Mouse (Mus musculus) liver, embryonic 14.5 days (tissue): ENCODE results near the gene Stat6. TPM values are rescaled to one million over a fixed set of nuclear protein-coding genes. Genes with fewer than 3 reads are reported as not detected.

Experiments
- ATAC-seq: fragments of 200-750 bp; cut with Nextera tagmentation; 2 replicates; pipeline ENCODE4 v1.8.0; 2017; ENCODE audit warnings: moderate number of reproducible peaks, mild to moderate bottlenecking, moderate library complexity; ENCODE audit not compliant: insufficient read depth
- DNase-seq, 3 experiments: peaks; one replicate each; pipeline ENCODE4 v3.0.0-alpha.2; 2012 to 2013; ENCODE audit warnings: low read depth in 3 of 3, low spot score in 3 of 3
- H3K27ac ChIP-seq: fragments of 300-500 bp; sonication (generic); 2 replicates; pipeline ENCODE4 v1.5.1; 2014; ENCODE audit warnings: moderate library complexity, mild to moderate bottlenecking, control low read depth, inconsistent platforms
- H3K27me3 ChIP-seq: fragments of 300-500 bp; sonication (generic); 2 replicates; pipeline ENCODE4 v1.6.1; 2014; ENCODE audit warnings: mild to moderate bottlenecking, low read length, moderate library complexity; ENCODE audit not compliant: control insufficient read depth, insufficient read depth
- H3K36me3 ChIP-seq: fragments of 300-500 bp; sonication (generic); replicated peaks from 2 replicates; pipeline ENCODE4 v1.6.1; 2014; ENCODE audit warnings: low read depth; ENCODE audit not compliant: control insufficient read depth, insufficient read depth
- H3K4me1 ChIP-seq, 2 experiments: fragments of 200-500 bp in 1 of 2; fragments of 300-500 bp in 1 of 2; sonication (generic) in 1 of 2; replicated peaks; 2 replicates each; pipeline ENCODE4 v1.6.1; 2012 to 2014; ENCODE audit warnings: antibody characterized with exemption in 1 of 2, inconsistent platforms in 1 of 2, low read length in 1 of 2; ENCODE audit not compliant: control insufficient read depth in 2 of 2, insufficient read depth in 2 of 2
- H3K4me2 ChIP-seq: fragments of 300-500 bp; sonication (generic); 2 replicates; pipeline ENCODE4 v1.6.1; 2014; ENCODE audit warnings: low read depth, mild to moderate bottlenecking, control low read depth, moderate library complexity
- H3K4me3 ChIP-seq, 2 experiments: fragments of 200-500 bp in 1 of 2; fragments of 300-500 bp in 1 of 2; sonication (generic) in 1 of 2; 2 replicates each; pipeline ENCODE4 v1.5.1; 2012 to 2014; ENCODE audit warnings: low read depth in 2 of 2, low read length in 2 of 2, mild to moderate bottlenecking in 2 of 2, control low read depth in 1 of 2, inconsistent platforms in 1 of 2, moderate library complexity in 1 of 2; ENCODE audit not compliant: insufficient read depth in 1 of 2
- H3K9ac ChIP-seq: fragments of 300-500 bp; sonication (generic); replicated peaks from 2 replicates; pipeline ENCODE4 v1.6.1; 2014; ENCODE audit warnings: mild to moderate bottlenecking, control low read depth, moderate library complexity
- H3K9me3 ChIP-seq: fragments of 300-500 bp; sonication (generic); 2 replicates; pipeline ENCODE4 v1.6.1; 2016; ENCODE audit warnings: low read length, mixed read lengths; ENCODE audit not compliant: control insufficient read depth
- CTCF ChIP-seq: IDR thresholded peaks from 2 replicates; pipeline ENCODE4 v1.5.1; 2016; ENCODE audit warnings: antibody characterized with exemption, low read depth, control low read depth
- EP300 ChIP-seq: IDR thresholded peaks from 2 replicates; pipeline ENCODE4 v1.6.1; 2016; ENCODE audit warnings: antibody characterized with exemption, low read depth
- WGBS: fragments of 180-500 bp; shearing (Covaris S2); extraction: QIAGEN DNeasy Blood & Tissue Kit; methylation state at CpG from one replicate; pipeline ENCODE4 v1.1.7; 2014; ENCODE audit not compliant: insufficient replicate concordance; 5-methylcytosine and 5-hydroxymethylcytosine counted together
- polyA plus RNA-seq, 2 experiments: library from polyadenylated mRNA; depleted of rRNA in 1 of 2; stranded (reverse) in 1 of 2; unstranded in 1 of 2; fragments of >200 nt; fragmentation: Nextera tagmentation in 1 of 2; extraction: Ambion mirVana in 1 of 2; gene quantifications; 2 replicates each; pipeline versions ENCODE4 v1.2.1 to v1.2.3; 2012 to 2014

The Stat6 gene
- polyA plus RNA-seq (2012; rRNA removed) = 10.9 TPM in 2 replicates
- polyA plus RNA-seq (2014; fragmentation: Nextera tagmentation; extraction: Ambion mirVana) = 10.2 and 12.4 TPM in 2 replicates

- H3K27ac ChIP-seq = peak within 1 kb of the TSS; percentile 76
- ATAC-seq (peak; percentile 76), DNase-seq (peak; percentile 63 to 73 (median 68))
- 1% methylated on average over 37 of the region's 37 CpGs for WGBS
- H3K4me1 ChIP-seq = peaks cover 10 to 13% of the 10 kb centered on the region in 2 experiments
- H3K4me2 ChIP-seq = peak within 1 kb of the TSS; percentile 97
- H3K36me3 ChIP-seq = no peaks in the 10 kb centered on the region
- H3K4me3 ChIP-seq = peak within 1 kb of the TSS; percentile 64 to 68
- H3K27me3 ChIP-seq = no peaks in the 10 kb centered on the region
- no peaks in the 10 kb centered on the region for H3K9me3 ChIP-seq
- H3K9ac ChIP-seq = peak within 1 kb of the TSS; percentile 79
- TF ChIP-seq EP300 (no peak), CTCF (no peak)
Observed at GRCm38 (mm10) chr10:127642772-127643552, at the start of gene Stat6. TSS of gene Stat6 (plus strand) at chr10:127642986.

DNA sequence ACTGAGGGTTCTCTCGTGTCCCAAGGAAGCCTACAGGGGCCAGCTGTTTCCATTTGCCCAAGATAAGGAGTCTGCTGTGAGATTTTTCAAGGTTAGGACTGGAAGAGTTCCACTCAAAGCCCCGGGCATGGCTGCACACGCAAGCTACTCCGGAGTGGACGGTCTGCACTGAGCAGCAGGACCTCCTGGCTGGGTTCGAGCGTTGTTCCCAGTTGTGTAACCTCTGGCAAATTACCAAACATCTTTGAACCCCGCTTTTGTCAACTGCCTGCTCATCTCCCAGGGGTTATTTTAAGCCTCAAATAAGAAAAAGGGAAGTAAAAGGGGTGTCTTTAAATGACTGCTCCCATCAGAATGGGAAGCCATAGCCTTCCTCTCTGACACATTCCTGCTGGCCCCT lies 48.4 kb upstream of the Stat6 start:
- Histone ChIP-seq H3K27me3 (no peaks in the 10 kb centered on the region), H3K4me2 (no peak overlapping the region), H3K36me3 (no peaks in the 10 kb centered on the region; the same call in 1 of the 2 replicates), H3K27ac (no peak overlapping the region), H3K9ac (no peak overlapping the region), H3K4me1 (peaks cover 0 to 18% of the 10 kb centered on the region in 2 experiments; a peak in 3 of 4 replicates), H3K4me3 (no peak overlapping the region), H3K9me3 (no peaks in the 10 kb centered on the region)
- WGBS = 13% methylated on average over 8 of the region's 8 CpGs
- DNase-seq (no peak), ATAC-seq (no peak)
- TF ChIP-seq CTCF = no peak
- TF ChIP-seq EP300 = no peak

- Histone ChIP-seq H3K9ac (no peak overlapping the region), H3K4me1 (peaks cover 0 to 24% of the 10 kb centered on the region in 2 experiments; a peak in 3 of 4 replicates), H3K9me3 (no peaks in the 10 kb centered on the region), H3K36me3 (no peaks in the 10 kb centered on the region; the same call in 1 of the 2 replicates), H3K4me2 (no peak overlapping the region), H3K27ac (no peak overlapping the region), H3K4me3 (no peak overlapping the region), H3K27me3 (no peaks in the 10 kb centered on the region)
- no peak for ATAC-seq
- TF ChIP-seq EP300 (no peak), CTCF (no peak)
- WGBS = 68% methylated on average over 30 of the region's 30 CpGs
- DNase-seq = no peak
Observed at GRCm38 (mm10) chr10:127594930-127595715, 47.7 kb upstream of the Stat6 start.

GRCm38 (mm10) chr10:127596321-127596941 lies 46.4 kb upstream of the Stat6 start:
- TF ChIP-seq EP300 (no peak), CTCF (no peak)
- Histone ChIP-seq H3K9ac (no peak overlapping the region), H3K36me3 (no peaks in the 10 kb centered on the region; the same call in 1 of the 2 replicates), H3K27me3 (no peaks in the 10 kb centered on the region), H3K4me2 (no peak overlapping the region), H3K4me1 (peaks cover 0 to 31% of the 10 kb centered on the region in 2 experiments; a peak in 3 of 4 replicates), H3K9me3 (no peaks in the 10 kb centered on the region), H3K4me3 (no peak overlapping the region), H3K27ac (no peak overlapping the region)
- 30% methylated on average over 7 of the region's 7 CpGs for WGBS
- DNase-seq (no peak), ATAC-seq (no peak)
